Mouse (Mus musculus) brain, embryonic 14.5 days (tissue): ENCODE results near the gene Tomt.

ENCODE experiments used
- CTCF ChIP-seq: fragments of 200-500 bp; IDR thresholded peaks from 2 replicates; pipeline ENCODE4 v1.5.1; 2012; ENCODE audit warnings: inconsistent platforms, mild to moderate bottlenecking, moderate library complexity, borderline replicate concordance; ENCODE audit not compliant: insufficient read depth, insufficient read length; ENCODE audit errors: extremely low read depth
- POLR2A ChIP-seq: fragments of 200-500 bp; IDR thresholded peaks from 2 replicates; pipeline ENCODE4 v1.6.1; 2012; ENCODE audit warnings: mild to moderate bottlenecking, inconsistent platforms, borderline replicate concordance; ENCODE audit not compliant: poor library complexity, insufficient read depth, insufficient read length, severe bottlenecking; ENCODE audit errors: extremely low read depth

DNA sequence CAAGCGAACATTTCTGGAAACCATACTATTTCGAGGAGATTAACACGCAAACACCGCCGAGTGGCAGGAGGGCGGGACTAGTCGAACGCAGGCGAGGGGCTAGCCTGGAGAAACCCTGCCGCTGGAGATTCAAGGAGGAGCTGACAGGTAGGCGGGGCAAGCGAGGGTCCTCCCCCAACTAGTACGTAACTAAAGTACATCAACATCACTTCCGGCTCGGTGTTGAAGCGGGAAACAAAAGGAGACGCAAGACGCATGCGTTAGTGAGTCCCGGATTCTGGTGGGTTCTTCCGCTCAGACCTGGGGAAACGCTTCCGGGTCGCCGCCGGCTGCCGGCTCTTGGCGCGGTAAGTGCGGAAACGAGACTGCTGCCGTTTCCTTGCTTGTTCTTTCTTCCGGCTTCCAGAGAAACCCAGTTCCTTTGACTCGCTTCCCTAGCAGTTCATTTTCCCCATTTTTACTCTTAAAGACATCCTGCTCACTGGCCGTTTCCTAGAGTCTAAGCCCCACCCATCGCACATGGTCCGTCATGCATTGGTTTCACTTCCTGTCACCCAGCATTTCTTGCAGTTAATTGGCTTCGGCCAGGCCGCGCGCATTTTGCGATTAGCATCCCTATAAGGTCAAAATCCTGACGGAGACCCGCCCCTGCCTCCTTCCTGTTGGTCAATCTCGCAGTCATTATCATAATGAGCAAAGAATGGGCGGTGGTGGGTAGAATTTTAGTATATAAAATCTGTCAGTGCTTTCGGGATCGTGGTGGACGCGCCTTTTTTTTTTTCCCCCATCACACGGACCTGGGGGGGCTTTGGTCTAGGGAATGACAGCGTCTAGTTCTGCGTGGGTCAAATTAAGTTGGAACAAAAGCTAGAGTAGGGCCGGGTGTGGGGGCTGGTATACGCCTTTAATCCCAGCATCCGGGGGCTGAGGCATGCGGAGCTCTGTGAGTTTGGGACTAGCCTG, 9.8 kb downstream of the Tomt start:
- TF ChIP-seq CTCF: no peak
- 0 out of 2 replicates have a peak, but pooled peaks have one; percentile 33 for TF ChIP-seq POLR2A
